Mouse (Mus musculus) v-Abl transformed pro-B cells (cell line): ENCODE data around the gene Ube2e3.

Experiments used
- in situ Hi-C, 2 experiments: fragments of 400-800 bp; cut with MboI; formaldehyde crosslinking; loops; one replicate each; pipeline ENCODE4 v1.15.1; 2025; ENCODE audit not compliant: unreplicated experiment in 2 of 2

Ube2e3 gene

DNA sequence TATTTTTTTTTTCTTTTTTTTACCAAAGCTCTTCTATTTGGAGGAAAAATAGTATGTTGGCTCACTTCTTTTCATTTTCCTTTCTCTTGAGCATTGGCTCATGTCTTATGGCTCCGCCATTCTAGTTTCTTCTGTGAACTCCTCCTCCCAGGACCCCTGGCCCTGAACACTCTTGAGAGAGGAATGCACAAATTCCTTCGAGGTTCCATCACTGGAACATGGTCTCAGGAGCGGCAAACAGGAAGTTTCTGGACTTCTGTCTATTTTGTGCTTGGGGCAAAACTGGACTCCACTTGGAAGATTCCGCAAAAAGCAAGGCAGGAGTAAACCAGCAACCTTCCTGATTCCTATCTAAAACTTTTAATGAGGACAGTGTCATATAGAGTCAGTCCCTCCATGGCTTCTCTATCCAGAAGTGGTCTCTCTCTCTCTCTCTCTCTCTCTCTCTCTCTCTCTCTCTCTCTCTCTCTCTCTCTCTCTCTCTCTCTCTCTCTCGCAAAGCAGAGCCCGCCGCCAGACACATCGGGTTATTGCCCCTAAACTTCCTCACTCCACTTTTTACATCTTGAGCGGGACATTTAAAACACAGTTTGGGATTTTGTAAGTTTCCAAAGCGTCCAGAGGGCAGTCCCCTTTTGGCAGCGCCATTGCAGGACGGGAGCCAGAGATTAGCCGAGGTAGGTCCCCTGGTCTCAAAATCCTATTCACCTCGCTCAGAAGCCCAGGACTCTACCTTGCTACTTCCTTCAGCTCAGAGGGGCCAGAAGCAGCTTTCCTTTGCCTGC lies at the start of gene Ube2e3:
Gene Ube2e3, plus strand, starts transcription at position 399 of the 785 bp plus-strand sequence.
- in situ Hi-C loops = loop anchor here in 1 of 2 experiments (25.0 kb wide), 2 partner anchors 769 to 1719 kb away; partner anchors contain the start of genes Itprid2 and Nckap1

DNA sequence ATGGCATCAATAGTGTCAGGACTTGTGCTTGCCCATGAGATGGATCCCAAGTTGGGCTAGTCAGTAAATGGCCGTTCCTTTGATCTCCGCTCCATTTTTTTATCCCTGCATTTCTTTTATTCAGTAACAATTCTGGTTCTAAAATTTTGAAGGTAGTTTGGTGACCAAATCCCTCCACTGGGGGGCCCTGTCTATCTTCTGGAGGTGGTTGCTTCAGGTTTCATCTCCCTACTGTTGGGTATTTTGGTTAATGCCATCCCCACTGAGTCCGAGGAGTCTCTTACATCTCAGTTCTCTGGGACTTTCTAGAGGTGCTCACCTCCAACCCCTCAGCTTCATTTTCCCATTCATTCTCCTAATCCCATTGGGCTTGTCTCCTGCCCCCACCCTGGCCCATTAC lies 38.0 kb upstream of the Ube2e3 start:
- in situ Hi-C loops = no loop called here

DNA sequence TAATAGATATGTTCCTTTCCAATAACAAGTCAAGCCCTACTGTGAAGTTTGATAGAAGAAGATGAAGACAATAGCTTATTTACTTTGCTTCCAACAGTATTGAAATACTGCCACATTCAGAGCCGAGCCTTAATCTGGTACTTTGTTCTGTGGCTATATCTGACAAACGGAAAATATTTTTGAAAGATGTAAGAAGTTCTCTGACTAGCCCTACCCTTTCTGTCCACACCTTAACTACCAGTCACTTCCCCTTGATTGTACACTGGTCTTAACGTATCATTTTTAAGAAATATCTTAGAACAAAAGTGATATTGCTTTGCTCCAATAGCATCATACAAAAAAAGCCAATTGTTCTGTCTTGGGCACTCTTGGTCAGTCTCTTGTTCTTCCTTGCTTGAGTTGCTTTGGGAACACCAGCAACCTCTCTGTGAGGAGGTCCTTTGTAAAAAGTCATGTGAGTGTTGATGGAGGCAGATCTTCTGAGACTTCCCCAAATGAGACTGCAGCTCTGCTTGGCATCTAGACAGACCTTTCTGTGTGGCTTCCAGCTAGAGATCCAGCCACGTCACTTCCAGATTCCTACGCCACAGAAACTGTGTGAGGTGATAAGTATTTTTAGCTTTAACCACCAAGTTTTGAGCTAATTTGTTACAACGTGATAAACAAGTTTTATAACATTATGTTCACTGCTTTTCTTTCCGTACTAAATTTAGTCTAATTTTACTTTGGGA lies 26.3 kb upstream of the Ube2e3 start:
- in situ Hi-C loops = no loop called here

DNA sequence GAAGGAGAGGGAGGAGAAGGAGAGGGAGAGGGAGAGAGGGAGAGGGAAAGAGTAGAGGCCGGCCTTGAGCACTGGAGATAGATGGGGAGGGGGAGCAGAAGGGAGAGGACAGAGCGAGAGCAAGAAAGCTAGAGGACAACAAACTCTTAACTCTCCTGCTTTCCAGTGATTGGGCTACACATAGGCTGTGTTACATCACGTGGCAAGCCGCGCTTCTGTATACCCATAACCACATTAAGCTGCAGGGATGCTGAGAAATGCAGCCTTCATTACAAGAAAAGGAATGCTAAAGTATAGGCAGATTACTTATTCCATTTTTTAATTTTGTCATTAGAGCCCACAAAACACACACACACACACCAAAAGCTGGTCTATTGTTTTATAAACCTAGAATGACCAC lies 23.6 kb upstream of the Ube2e3 start:
- in situ Hi-C loops = no loop called here

DNA sequence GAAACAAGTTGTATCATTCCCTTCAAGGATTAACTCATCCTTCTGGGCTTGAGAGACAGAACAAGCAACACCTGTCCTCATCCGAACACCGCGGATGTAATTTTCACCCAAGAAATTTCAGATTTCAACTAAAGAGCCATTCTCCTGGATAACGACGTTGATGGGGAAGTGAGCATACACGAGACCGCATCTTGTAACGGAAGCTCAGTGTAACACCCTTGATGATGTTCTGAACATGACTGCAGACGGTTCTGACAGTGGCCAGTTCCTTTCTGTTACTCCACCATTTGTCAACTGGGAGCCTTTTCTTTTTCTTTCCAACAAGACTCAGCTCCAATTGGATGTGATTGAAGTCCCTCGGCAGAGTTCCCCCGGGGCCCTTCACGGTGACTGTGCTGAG lies 22.6 kb upstream of the Ube2e3 start:
- in situ Hi-C loops = no loop called here

DNA sequence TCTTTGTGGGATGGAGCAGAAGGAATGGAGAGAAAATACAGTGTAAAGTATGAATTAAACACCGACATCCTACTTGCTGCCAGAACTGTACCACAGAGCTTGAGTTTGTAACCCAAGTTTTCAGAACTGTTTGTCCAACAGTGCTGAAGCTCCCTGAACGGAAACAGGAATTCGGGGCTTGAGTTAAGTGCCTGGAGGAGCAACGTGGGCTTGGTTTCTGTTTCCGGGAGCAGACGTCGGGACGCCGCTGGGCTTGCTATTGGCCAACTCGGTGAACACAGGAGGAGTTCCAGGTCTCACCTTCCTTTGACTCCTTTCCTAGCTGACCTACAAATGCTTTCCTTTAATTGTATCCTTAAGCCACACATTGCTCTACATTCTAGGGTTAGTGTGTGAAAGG lies 22.2 kb upstream of the Ube2e3 start:
- in situ Hi-C loops = no loop called here

DNA sequence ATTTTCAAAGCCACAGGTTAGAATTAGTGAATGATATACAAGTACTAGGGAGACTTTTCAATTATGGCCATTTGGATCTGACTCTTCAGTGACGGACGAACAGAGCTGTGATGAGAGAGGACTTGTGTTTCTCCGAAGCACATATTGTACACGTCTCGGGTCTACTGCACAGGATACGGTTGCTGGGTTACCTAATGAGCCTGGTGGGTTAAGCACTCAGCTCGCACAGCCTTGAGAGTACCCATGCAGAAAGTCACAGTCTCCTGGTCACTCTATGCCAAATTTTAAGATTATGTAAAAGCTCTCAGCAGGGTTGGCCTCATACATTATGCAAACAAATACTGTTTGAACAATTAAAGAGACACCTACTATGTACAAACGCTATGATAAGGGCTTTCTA lies 13.6 kb upstream of the Ube2e3 start:
- in situ Hi-C loops = loop anchor here in 1 of 2 experiments (25.0 kb wide), 2 partner anchors 783 to 1733 kb away; partner anchors contain the start of genes Itprid2 and Nckap1

DNA sequence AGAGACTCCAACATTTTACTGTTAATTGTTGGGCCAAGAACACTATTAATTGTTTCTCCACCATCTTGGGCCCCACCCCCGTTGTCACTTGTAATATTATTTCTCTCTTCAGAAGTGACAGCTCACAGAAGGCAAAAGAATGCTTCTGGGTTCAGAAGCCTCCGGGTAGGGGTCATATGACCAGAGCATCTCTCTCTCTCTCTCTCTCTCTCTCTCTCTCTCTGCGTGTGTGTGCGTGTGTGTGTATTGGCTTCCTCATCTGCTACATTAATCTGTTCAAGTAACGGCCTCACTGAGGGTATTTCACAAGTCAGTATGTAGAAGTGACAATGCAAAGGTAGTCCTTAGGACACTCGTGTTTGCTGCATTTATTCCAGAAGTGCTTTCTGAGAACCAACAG lies 9.3 kb upstream of the Ube2e3 start:
- in situ Hi-C loops = loop anchor here in 1 of 2 experiments (25.0 kb wide), 2 partner anchors 779 to 1729 kb away; partner anchors contain the start of genes Itprid2 and Nckap1

DNA sequence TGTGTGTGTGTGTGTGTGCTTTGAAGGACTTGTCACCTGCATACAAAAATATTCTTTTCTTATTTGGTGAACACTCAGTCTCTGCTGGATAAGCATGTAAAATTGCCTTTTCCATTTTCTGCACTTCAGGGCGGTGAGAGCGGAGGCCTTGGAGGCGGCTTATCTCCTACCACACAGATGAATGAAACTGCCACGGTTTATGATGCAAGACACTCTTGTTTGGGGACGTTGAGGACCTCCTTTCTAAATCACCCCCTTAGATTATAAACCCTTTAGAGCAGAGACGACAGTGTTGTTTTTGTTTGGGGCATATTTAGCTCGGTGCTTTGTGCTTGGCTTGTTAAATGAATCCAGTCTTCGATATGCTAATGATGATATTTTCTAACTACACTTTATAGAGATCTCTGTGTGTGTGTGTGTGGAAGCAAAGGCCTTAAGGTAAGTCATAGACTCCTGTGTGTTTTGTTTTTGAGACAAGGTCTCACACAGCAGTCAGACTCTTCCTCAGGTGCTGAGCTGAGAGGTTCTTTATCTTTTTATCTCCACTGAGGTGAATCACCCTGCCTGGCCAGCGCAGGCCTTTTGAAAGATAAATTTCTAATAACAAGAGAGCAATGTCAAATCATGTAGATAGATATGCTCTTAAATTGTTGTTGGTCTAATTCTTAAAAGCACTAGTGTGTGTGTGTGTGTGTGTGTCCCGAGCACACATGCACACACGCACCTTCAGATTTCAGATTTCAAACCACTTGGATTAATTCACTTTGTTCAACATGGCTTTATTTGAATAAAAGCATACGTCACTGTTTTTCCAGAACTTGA lies 8.4 kb upstream of the Ube2e3 start:
- in situ Hi-C loops = loop anchor here in 1 of 2 experiments (25.0 kb wide), 2 partner anchors 778 to 1728 kb away; partner anchors contain the start of genes Itprid2 and Nckap1

DNA sequence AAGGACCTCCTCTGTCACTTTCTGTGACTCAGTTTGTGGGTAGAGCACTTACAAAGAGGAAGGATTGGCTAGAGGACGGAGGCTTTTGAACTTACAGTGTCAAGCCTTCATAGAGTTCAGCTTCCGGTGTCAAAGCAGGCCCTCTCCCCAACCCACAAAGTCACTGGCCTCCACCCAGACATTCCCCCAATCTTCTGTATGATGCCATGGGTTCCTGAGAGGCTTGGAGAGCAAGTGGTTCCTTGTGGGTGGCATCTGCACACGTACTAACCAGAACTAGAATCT lies 7.9 kb upstream of the Ube2e3 start:
- in situ Hi-C loops = loop anchor here in 1 of 2 experiments (25.0 kb wide), 2 partner anchors 777 to 1727 kb away; partner anchors contain the start of genes Itprid2 and Nckap1

DNA sequence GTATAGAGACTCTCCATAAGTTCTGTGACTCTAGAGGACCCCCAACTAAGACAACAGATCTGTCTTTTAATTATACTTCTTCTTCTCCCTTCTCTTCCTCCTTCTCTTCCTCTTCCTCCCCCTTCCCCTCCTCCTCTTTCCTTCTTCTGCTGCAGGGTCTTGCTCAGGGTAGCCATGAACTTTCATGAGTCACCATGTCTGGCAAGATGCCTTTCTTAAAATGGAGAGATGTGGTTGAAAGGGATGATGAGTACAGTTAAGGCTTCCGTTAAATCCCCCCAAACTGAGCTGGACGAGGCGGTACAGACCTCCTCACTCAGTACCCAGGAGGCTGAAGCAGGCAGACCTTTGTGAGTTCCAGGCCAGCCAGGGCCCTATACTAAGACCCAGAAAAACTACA lies 3.8 kb upstream of the Ube2e3 start:
- in situ Hi-C loops = loop anchor here in 1 of 2 experiments (25.0 kb wide), 2 partner anchors 773 to 1723 kb away; partner anchors contain the start of genes Itprid2 and Nckap1

DNA sequence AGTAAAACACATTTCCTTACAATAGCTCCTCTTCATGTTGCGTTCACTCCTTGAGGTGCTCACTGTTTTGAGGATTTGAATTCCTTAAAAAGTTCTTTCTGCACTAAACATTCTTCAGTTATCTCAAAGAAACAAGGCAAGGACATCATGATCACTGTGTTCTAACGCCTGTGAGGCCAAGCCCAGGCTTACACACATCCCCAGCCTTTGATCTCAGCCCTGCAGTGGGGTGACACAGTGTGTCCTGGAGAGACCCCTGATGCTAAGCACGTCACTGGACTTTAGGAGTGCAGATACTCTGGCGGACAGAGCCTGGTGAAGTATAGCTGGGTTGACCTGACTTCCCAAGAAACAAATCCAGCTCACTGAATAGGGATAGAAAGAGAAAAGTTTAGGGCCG lies 3.1 kb upstream of the Ube2e3 start:
- in situ Hi-C loops = loop anchor here in 1 of 2 experiments (25.0 kb wide), 2 partner anchors 772 to 1722 kb away; partner anchors contain the start of genes Itprid2 and Nckap1

DNA sequence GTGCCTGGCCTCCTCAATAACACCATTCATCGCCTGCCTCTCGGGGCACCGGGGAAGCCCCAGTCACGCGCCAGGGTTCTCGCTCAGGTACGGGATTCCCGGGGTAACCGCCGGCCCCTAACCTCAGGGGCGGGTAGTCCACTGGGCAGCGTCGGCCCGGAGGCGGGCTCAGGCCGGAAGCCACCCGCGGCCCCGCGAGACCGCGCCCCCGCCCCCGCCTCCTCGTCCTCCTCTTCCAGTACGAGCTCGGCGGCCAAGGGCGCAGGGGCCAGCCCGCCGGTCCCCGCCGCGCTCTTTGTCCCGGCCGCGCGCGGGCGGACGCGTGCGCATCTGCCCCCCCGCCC lies 559 bp downstream of the Ube2e3 start:
- in situ Hi-C loops = loop anchor here in 1 of 2 experiments (25.0 kb wide), 2 partner anchors 769 to 1719 kb away; partner anchors contain the start of genes Itprid2 and Nckap1

DNA sequence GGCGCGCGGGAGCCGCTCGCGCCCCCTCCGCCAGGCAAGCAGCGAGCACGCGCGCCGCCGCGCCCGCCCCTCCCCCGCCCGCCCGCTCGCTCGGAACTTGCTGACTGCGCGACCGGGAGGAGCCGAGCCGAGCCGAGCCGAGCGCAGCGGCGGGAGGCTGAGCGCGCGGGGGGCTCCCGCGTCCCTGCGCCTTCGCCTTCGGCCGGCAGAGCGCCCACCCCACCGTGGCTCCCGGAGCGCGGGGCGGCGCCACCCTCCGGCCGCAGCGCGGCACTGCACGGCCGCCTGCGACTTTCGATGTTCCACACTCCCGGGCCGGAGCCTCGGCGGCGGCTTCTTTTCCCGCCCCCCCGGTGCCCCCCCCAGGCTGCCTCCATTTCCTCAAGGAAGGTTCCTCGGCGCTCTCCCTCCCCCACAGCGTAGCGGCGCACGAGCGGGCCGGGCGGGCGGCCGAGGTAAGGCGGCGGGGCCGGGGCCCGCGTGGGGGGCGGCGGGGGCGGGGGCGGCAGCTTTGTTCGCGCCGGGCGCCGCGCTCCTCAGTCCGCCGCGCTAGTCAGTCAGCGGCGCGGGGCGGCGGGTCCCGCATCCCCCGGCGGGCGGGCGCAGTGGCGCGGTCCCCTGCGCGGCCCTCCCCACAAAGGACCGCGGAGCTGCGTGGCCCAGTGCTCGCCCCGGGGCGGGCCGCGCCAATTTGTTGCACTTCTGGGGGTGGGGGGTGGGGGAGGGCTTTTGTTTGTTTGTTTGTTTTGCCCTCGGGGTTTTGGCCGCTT lies 1.2 kb downstream of the Ube2e3 start:
- in situ Hi-C loops = loop anchor here in 1 of 2 experiments (25.0 kb wide), 2 partner anchors 768 to 1718 kb away; partner anchors contain the start of genes Itprid2 and Nckap1

DNA sequence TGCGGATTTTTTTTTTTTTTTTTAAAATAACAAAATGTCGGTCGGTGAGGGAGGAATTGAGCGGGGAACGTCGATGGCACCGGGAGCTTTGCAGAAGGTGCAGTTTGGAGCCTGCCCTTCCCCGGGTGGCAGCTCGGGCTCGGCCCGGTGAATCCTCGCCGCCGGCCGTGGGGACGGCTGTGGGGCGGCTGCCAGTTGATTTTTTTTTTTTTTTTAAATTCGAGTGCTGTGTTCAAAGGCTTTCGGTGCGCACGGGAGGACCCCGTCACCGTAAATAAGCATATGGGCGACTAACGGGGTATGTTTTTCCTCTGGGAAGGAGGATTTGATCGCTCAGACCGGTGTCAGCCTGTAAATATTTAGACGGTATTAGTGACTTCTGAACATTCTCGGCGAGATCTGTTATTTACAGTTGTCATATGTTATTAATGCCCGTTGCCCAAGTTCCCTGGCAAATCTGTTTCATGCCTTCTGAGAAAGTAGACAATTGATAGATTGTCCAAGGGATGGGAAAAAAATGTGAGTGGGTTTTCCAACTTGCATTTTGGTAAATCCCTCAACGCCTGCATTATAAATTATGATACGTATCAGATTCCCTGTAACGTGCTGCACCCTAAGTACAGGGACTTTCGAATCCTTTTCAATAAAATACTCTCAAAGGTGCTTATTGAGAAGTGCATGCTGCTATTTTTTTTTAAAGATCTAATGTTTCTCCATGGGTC lies 2.0 kb downstream of the Ube2e3 start:
- in situ Hi-C loops = loop anchor here (5.0 to 25.0 kb wide), 5 partner anchors 387 to 1717 kb away; partner anchors contain the start of genes Cwc22 (in 1 of the 2), Itga4 (in 1 of the 2), Itprid2 (in 1 of the 2) and Nckap1 (in 1 of the 2)

DNA sequence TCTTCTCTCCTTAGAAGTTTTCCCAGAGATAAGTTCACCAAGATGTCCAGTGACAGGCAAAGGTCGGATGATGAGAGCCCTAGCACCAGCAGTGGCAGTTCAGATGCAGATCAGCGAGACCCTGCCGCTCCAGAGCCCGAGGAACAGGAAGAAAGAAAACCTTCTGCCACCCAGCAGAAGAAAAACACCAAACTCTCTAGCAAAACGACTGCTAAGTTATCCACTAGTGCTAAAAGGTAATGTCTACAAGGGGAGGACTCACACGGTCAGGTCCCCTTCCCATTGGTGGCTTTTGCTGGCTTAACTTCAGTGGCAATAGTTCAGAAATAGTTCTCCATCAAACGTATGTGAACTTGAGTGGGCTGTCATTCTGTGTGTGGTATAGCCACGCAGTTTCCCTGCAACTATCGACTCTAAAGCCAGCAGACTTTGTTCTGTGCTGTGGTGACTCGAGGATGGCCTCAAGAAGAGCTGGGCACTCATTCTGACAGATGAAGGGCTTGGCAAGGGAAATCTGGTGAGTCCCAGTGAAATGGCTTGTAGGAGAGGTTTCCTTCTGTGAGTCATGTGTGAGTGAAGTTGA lies 2.6 kb downstream of the Ube2e3 start:
- in situ Hi-C loops = loop anchor here (5.0 to 25.0 kb wide), 5 partner anchors 387 to 1717 kb away; partner anchors contain the start of genes Cwc22 (in 1 of the 2), Itga4 (in 1 of the 2), Itprid2 (in 1 of the 2) and Nckap1 (in 1 of the 2)

DNA sequence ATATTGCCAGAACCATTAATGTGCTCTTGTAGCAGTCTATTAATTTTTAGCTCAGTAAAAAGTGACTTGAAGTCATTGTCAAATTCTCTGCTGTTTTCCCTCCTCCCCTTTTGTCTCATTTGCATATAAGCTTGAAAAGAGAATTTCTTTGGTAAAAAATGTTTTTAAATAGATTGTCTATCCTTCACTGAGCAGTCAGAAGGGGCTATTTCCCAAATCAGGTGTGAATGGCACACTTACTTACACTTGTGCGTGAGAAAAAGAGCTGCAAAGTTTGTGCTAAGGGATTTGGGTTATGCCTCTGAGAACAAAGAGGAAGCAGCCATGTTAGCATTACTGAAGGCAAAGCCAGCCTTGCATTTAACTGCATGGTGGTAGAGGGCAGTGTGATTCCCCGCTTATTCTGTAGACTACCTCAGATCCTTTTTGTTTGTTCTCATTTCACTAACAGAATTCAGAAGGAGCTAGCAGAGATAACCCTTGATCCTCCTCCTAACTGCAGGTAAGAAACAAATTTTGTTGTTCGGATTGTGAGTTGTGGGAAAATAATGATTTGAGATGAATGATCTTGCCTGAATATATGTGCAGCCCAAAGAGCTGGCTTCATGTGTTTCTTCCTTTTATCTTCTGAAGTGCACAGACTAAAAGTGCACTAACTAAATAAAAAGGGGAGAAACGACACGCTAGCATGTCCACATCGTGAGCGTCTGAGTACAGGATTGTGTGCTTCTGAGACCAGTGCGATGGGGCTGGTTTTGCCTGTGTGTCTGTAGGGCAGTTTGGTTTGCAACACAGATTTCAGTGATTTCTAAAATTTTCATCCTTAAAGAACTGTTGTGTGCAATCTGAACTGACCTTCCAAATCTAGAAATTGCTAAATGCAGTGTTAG lies 4.3 kb downstream of the Ube2e3 start:
- in situ Hi-C loops = loop anchor here (5.0 to 25.0 kb wide), 5 partner anchors 385 to 1715 kb away; partner anchors contain the start of genes Cwc22 (in 1 of the 2), Itga4 (in 1 of the 2), Itprid2 (in 1 of the 2) and Nckap1 (in 1 of the 2)
